Mouse (Mus musculus): ENCODE results near the gene Acrbp.

DNA sequence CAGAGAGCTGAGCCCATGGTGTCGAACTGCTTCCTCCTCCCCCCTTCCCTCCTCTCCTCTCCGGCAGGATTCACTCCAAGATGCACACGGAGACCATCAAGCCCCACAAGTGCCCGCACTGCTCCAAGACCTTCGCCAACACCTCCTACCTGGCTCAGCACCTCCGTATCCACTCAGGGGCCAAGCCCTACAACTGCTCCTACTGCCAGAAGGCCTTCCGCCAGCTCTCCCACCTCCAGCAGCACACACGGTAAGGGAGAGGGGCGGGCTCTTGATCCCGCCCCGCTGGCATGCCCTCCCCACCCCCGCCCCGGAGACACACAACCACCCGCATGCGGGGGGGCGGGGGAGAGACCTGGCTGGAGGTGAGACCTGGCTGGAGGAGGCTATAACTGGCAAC lies 17.9 kb upstream of the Acrbp start:
- TF ChIP-seq CTCF (IDR thresholded peaks at IDR 0.05; ENCODE audit: extremely low read depth, insufficient read length, insufficient replicate concordance, low read depth, low read length) (no peak), POLR2A (IDR thresholded peaks at IDR 0.05; ENCODE audit: low read depth, low read length) (no peak)
